ENCODE assay signal across 8 mouse cellular contexts in the genomic region with DNA sequence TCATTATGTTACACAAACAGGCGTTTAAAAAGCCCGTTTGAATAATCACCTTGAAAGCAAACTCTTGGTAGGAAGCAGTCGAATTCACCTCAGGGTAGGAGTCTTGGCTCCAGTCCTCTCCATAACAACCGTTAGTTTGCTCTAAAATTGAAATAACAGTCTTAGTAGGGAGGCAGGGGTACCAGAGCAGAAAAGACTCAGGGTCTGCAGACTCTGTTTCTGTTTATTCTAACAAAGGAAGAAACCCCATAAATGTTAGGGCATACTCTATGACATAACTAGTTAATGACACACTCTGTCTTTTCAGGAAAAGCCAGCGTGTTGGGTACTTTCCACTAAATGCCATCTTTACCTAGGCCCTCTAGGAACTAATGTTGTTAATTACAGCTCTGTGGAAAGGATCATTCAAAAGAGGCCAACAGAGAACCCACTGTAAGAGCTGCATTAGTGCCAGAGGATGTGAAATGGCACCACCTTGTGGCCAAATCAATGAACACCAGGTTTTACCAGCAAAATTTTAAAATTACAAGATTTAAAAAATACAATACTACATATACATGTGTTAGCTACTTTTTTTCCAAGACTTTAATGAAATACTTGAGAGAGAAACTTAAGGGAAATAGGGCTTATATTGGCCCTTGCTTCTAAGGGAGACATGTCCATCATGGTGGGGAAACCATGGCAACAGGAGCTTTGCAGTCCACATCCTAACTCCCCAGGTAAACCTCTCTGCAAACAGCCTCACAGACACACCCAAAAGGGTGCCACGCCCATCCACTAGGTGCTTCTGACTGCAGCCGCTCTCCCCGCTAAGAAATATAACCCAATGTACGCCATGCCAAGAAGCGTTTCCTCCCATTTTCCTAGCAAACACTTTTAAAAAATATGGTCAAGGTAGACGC. TPM values are rescaled to one million over a fixed set of nuclear protein-coding genes. Genes with fewer than 3 reads are reported as not detected.
DNase-seq lines count a peak whose midpoint lies in the region; ATAC-seq lines count a peak whose summit lies in the region.

No protein-coding gene starts in this region.

- H3K9ac ChIP-seq in kidney, embryonic 15.5 days: no peak overlapping the region
- no peak overlapping the region for H3K9ac ChIP-seq in neural tube, embryonic 14.5 days (replicated peaks; ENCODE audit: low read depth, low read length)

- no peak overlapping the region for H3K4me2 ChIP-seq in kidney, embryonic 15.5 days
- H3K4me2 ChIP-seq in neural tube, embryonic 14.5 days (ENCODE audit: low read depth, low read length): no peak overlapping the region

- intact Hi-C loops in gastrocnemius, postnatal 14 days (cut with DNase I; ENCODE audit: low total_unique reads): loop anchor here (2.0 kb wide), 1 partner anchor 112 kb away; no protein-coding TSS in a partner anchor

- no peaks in the 10 kb centered on the region for H3K9me3 ChIP-seq in kidney, embryonic 15.5 days (replicated peaks)
- no peaks in the 10 kb centered on the region for H3K9me3 ChIP-seq in neural tube, embryonic 14.5 days (ENCODE audit: control insufficient read depth, low read length)

- H3K27ac ChIP-seq in kidney, embryonic 15.5 days: no peak overlapping the region
- no peak overlapping the region for H3K27ac ChIP-seq in neural tube, embryonic 14.5 days (ENCODE audit: low read depth, low read length)

- peak; percentile 86 for DNase-seq in CD4-positive, CD25-positive, alpha-beta regulatory T cell, adult 2 months (ENCODE audit: low read depth, low spot score)
- DNase-seq in NIH3T3 (ENCODE audit: low read depth): peak; percentile 86
- peak; percentile 72 to 79 for DNase-seq in cerebellum, postnatal 10 days
- DNase-seq in gastrocnemius, postnatal 14 days: peak; percentile 35
- peak; percentile 26 to 43 for DNase-seq in lung, adult 18-20 months
- DNase-seq in ovary, postnatal 36 days (ENCODE audit: low spot score): no peak

- H3K4me3 ChIP-seq in kidney, embryonic 15.5 days (replicated peaks): no peak overlapping the region
- H3K4me3 ChIP-seq in neural tube, embryonic 14.5 days (ENCODE audit: low read depth, low read length): no peak overlapping the region

- H3K27me3 ChIP-seq in kidney, embryonic 15.5 days: no peaks in the 10 kb centered on the region
- no peaks in the 10 kb centered on the region for H3K27me3 ChIP-seq in neural tube, embryonic 14.5 days (ENCODE audit: control insufficient read depth, insufficient read depth, low read length)

- 55% methylated on average over 11 of the region's 11 CpGs for WGBS in kidney, embryonic 15.5 days
- 57% methylated on average over 11 of the region's 11 CpGs for WGBS in neural tube, embryonic 14.5 days

- H3K36me3 ChIP-seq in kidney, embryonic 15.5 days: no peaks in the 10 kb centered on the region
- H3K36me3 ChIP-seq in neural tube, embryonic 14.5 days (ENCODE audit: control insufficient read depth, insufficient read depth, low read length): no peaks in the 10 kb centered on the region

- 0 out of 2 replicates have a peak, but pooled peaks have one; percentile 55 for ATAC-seq in kidney, embryonic 15.5 days (replicated peaks; ENCODE audit: low FRiP score)
- ATAC-seq in neural tube, embryonic 14.5 days (ENCODE audit: low read depth): peak; percentile 85

- H3K4me1 ChIP-seq in kidney, embryonic 15.5 days: 0 out of 2 replicates have a peak, but pooled peaks cover 6% of the 10 kb centered on the region
- H3K4me1 ChIP-seq in neural tube, embryonic 14.5 days (ENCODE audit: control insufficient read depth, insufficient read depth, low read length): peaks cover 4% of the 10 kb centered on the region; the same call in 1 of the 2 replicates

RNA-seq across cellular contexts. Expression of a gene that starts 26.2 kb away (rescaled TPM):
- not detected for total RNA-seq in gastrocnemius, postnatal 14 days (2021)
- 0.06 and 0.19 TPM in 2 replicates for polyA plus RNA-seq in kidney, embryonic 15.5 days (2015; fragmentation: Nextera tagmentation; extraction: Ambion mirVana)
- polyA plus RNA-seq in neural tube, embryonic 14.5 days (2014; fragmentation: Nextera tagmentation; extraction: Ambion mirVana): 0.05 and 0.30 TPM in 2 replicates
